Mouse (Mus musculus): ENCODE data around the gene Zfp202.

DNA sequence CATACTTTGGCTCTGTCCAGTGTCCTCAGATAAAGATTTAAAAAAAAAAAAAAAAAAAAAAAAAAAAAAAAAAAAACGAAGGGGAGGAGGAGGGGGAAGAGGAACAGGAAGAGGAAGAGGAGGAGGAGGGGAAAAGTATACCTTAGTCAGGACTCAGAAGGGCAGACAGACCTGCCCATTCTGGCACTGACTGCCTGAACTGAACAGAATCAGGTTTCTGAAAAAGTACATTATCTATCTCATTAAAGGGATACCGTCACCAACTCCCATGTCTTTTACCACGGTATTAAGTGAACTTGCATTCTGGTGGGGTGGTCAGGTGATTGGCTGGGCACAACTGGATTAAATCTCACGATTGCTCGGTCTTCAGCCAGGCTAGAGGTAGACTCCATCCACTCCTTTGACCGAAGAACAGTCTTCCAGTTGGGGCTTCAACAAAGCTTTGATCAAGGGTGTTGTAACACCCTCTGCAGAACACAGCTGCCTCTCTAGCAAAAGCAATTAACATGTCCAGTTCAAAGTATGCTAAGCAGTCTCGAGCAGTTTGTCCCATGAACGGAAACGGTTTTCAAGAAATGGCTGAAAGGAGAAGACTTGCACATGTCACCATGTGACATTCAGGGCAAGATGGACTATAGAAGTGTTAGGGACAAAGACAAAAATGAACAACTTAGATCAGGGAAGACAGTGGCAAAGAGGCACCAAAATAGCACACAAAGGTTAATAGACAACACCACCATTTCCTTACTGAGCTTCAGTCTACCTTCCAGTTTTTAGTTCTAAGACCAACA lies 835 bp upstream of the Zfp202 start:
- TF ChIP-seq CTCF (IDR thresholded peaks at IDR 0.05) (no peak), EP300 (IDR thresholded peaks at IDR 0.05) (no peak)
